Mouse (Mus musculus) stomach, embryonic 14.5 days (tissue): Measurements from ENCODE around the gene Ypel4. TPM values are rescaled to one million over a fixed set of nuclear protein-coding genes. Genes with fewer than 3 reads are reported as not detected.

ENCODE experiments used
- ATAC-seq: fragments of 200-750 bp; cut with Nextera tagmentation; 2 replicates; pipeline ENCODE4 v1.8.0; 2017; ENCODE audit warnings: low read depth, moderate TSS enrichment; ENCODE audit not compliant: insufficient number of reproducible peaks, insufficient read depth, low FRiP score
- H3K27ac ChIP-seq: fragments of 300-500 bp; sonication (generic); 2 replicates; pipeline ENCODE4 v1.5.1; 2014; ENCODE audit warnings: mild to moderate bottlenecking, low read length, moderate library complexity, mixed read lengths
- H3K27me3 ChIP-seq: fragments of 300-500 bp; sonication (generic); 2 replicates; pipeline ENCODE4 v1.6.1; 2014; ENCODE audit warnings: low read length, control low read depth, mixed read lengths; ENCODE audit not compliant: control insufficient read depth, insufficient read depth
- H3K36me3 ChIP-seq: fragments of 300-500 bp; sonication (generic); 2 replicates; pipeline ENCODE4 v1.6.1; 2014; ENCODE audit warnings: mild to moderate bottlenecking, control low read depth, low read length, moderate library complexity, mixed read lengths; ENCODE audit not compliant: control insufficient read depth, insufficient read depth
- H3K4me1 ChIP-seq: fragments of 300-500 bp; sonication (generic); 2 replicates; pipeline ENCODE4 v1.6.1; 2014; ENCODE audit warnings: low read length, control low read depth, mixed read lengths; ENCODE audit not compliant: control insufficient read depth, insufficient read depth
- H3K4me2 ChIP-seq: fragments of 300-500 bp; sonication (generic); replicated peaks from 2 replicates; pipeline ENCODE4 v1.6.1; 2014; ENCODE audit warnings: low read depth, low read length, control low read depth
- H3K4me3 ChIP-seq: fragments of 300-500 bp; sonication (generic); 2 replicates; pipeline ENCODE4 v1.5.1; 2014; ENCODE audit warnings: low read depth, low read length, control low read depth
- H3K9ac ChIP-seq: fragments of 300-500 bp; sonication (generic); replicated peaks from 2 replicates; pipeline ENCODE4 v1.6.1; 2014; ENCODE audit warnings: low read depth, mild to moderate bottlenecking, control low read depth, low read length, moderate library complexity, mixed read lengths
- H3K9me3 ChIP-seq: fragments of 300-500 bp; sonication (generic); 2 replicates; pipeline ENCODE4 v1.6.1; 2016; ENCODE audit warnings: low read depth, low read length, control low read depth; ENCODE audit not compliant: control insufficient read depth
- WGBS: fragments of 180-500 bp; shearing (Covaris S2); extraction: QIAGEN DNeasy Blood & Tissue Kit; methylation state at CpG from one replicate; pipeline ENCODE4 v1.1.7; 2014; 5-methylcytosine and 5-hydroxymethylcytosine counted together
- polyA plus RNA-seq: library from polyadenylated mRNA; unstranded; fragments of >200 nt; fragmentation: Nextera tagmentation; extraction: Ambion mirVana; gene quantifications from 2 replicates; pipeline ENCODE4 v1.2.1, GENCODE M21; 2014

The Ypel4 gene
- polyA plus RNA-seq, 1 experiment from 2014 or later: 10.7 TPM

GRCm38 (mm10) chr2:84741841-84742450, 8.1 kb downstream of the Ypel4 start:
- ATAC-seq: no peak
- H3K9ac ChIP-seq: peak overlapping the region; percentile 98
- H3K27me3 ChIP-seq: no peaks in the 10 kb centered on the region
- peaks cover 10% of the 10 kb centered on the region; the same call in 1 of the 2 replicates for H3K36me3 ChIP-seq
- H3K4me2 ChIP-seq: peak overlapping the region; percentile 77
- peak overlapping the region; percentile 92 for H3K4me3 ChIP-seq
- H3K9me3 ChIP-seq: no peaks in the 10 kb centered on the region
- WGBS: 4% methylated on average over 5 of the region's 5 CpGs
- H3K4me1 ChIP-seq: peaks cover 48% of the 10 kb centered on the region
- peak overlapping the region; percentile 100 for H3K27ac ChIP-seq

- H3K27ac ChIP-seq: peak overlapping the region; percentile 100
- 3% methylated on average over 25 of the region's 26 CpGs for WGBS
- H3K4me3 ChIP-seq: peak overlapping the region; percentile 92
- ATAC-seq: peak; percentile 56
- H3K4me2 ChIP-seq: peak overlapping the region; percentile 77
- no peaks in the 10 kb centered on the region for H3K9me3 ChIP-seq
- H3K9ac ChIP-seq: peak overlapping the region; percentile 98
- peaks cover 41% of the 10 kb centered on the region for H3K4me1 ChIP-seq
- H3K36me3 ChIP-seq: peaks cover 10% of the 10 kb centered on the region; the same call in 1 of the 2 replicates
- no peaks in the 10 kb centered on the region for H3K27me3 ChIP-seq
These were observed 8.8 kb downstream of the Ypel4 start for GRCm38 (mm10) chr2:84742451-84743283.

- Histone ChIP-seq H3K27me3 (no peaks in the 10 kb centered on the region), H3K4me3 (peak within 1 kb of the TSS; percentile 92), H3K4me1 (peaks cover 33% of the 10 kb centered on the region; the same call in 1 of the 2 replicates), H3K9ac (peak within 1 kb of the TSS; percentile 98), H3K4me2 (peak within 1 kb of the TSS; percentile 77), H3K27ac (peak within 1 kb of the TSS; percentile 100), H3K36me3 (peaks cover 10% of the 10 kb centered on the region; the same call in 1 of the 2 replicates), H3K9me3 (no peaks in the 10 kb centered on the region)
- 1% methylated on average over 25 of the region's 25 CpGs for WGBS
- ATAC-seq: peak; percentile 93
These were observed 9.7 kb downstream of the Ypel4 start, which contains the start of gene Gm19426 for GRCm38 (mm10) chr2:84743561-84743960. Gm19426 (minus strand) TSS chr2:84743655.

- ATAC-seq: peak; percentile 26
- WGBS: 0% methylated on average over 10 of the region's 10 CpGs
These were observed 10.3 kb downstream of the Ypel4 start for GRCm38 (mm10) chr2:84744126-84744525.

GRCm38 (mm10) chr2:84750115-84750514, 16.3 kb downstream of the Ypel4 start:
- ATAC-seq: 0 out of 2 replicates have a peak, but pooled peaks have one; percentile 18

More at GRCm38 (mm10) chr2:84744126-84744525, 10.3 kb downstream of the Ypel4 start:
- Histone ChIP-seq H3K4me1 (peaks cover 29% of the 10 kb centered on the region; the same call in 1 of the 2 replicates), H3K9me3 (no peaks in the 10 kb centered on the region), H3K9ac (peak overlapping the region; percentile 98), H3K4me2 (peak overlapping the region; percentile 77), H3K27ac (peak overlapping the region; percentile 100), H3K36me3 (peaks cover 10% of the 10 kb centered on the region; the same call in 1 of the 2 replicates), H3K4me3 (peak overlapping the region; percentile 92), H3K27me3 (no peaks in the 10 kb centered on the region)

GRCm38 (mm10) chr2:84756245-84756644, 22.4 kb downstream of the Ypel4 start:
- Histone ChIP-seq H3K4me2 (no peak overlapping the region), H3K4me1 (no peaks in the 10 kb centered on the region), H3K9me3 (no peaks in the 10 kb centered on the region), H3K36me3 (no peaks in the 10 kb centered on the region), H3K4me3 (no peak overlapping the region), H3K9ac (no peak overlapping the region), H3K27ac (no peak overlapping the region), H3K27me3 (no peaks in the 10 kb centered on the region)
- 79% methylated on average over 5 of the region's 5 CpGs for WGBS
- no peak for ATAC-seq

More at GRCm38 (mm10) chr2:84750115-84750514, 16.3 kb downstream of the Ypel4 start:
- Histone ChIP-seq H3K4me3 (no peak overlapping the region), H3K4me2 (no peak overlapping the region), H3K4me1 (no peaks in the 10 kb centered on the region), H3K27me3 (no peaks in the 10 kb centered on the region), H3K36me3 (no peaks in the 10 kb centered on the region), H3K9ac (no peak overlapping the region), H3K27ac (no peak overlapping the region), H3K9me3 (no peaks in the 10 kb centered on the region)
- 45% methylated on average over 6 of the region's 6 CpGs for WGBS

- Histone ChIP-seq H3K27me3 (no peaks in the 10 kb centered on the region), H3K4me1 (no peaks in the 10 kb centered on the region), H3K9me3 (no peaks in the 10 kb centered on the region), H3K9ac (no peak overlapping the region), H3K4me2 (no peak overlapping the region), H3K27ac (no peak overlapping the region), H3K4me3 (no peak overlapping the region), H3K36me3 (no peaks in the 10 kb centered on the region)
- WGBS: 57% methylated on average over 7 of the region's 7 CpGs
- no peak for ATAC-seq
These were observed 23.3 kb downstream of the Ypel4 start for GRCm38 (mm10) chr2:84757026-84757682.

- no peaks in the 10 kb centered on the region for H3K9me3 ChIP-seq
- no peak overlapping the region for H3K4me3 ChIP-seq
- no peaks in the 10 kb centered on the region for H3K4me1 ChIP-seq
- no peak overlapping the region for H3K4me2 ChIP-seq
- 0% methylated on average over 2 of the region's 2 CpGs for WGBS
- no peak for ATAC-seq
- no peak overlapping the region for H3K9ac ChIP-seq
- H3K27me3 ChIP-seq: no peaks in the 10 kb centered on the region
- H3K36me3 ChIP-seq: no peaks in the 10 kb centered on the region
- H3K27ac ChIP-seq: no peak overlapping the region
These were observed 24.8 kb downstream of the Ypel4 start for GRCm38 (mm10) chr2:84758542-84759127.
